Mouse (Mus musculus) heart, embryonic 14.5 days (tissue): ENCODE results near the gene Sh3bgr. TPM values are rescaled to one million over a fixed set of nuclear protein-coding genes. Genes with fewer than 3 reads are reported as not detected.

Experiments used
- ATAC-seq: fragments of 200-750 bp; cut with Nextera tagmentation; 2 replicates; pipeline ENCODE4 v1.8.0; 2017; ENCODE audit warnings: low read depth, moderate TSS enrichment; ENCODE audit not compliant: insufficient number of reproducible peaks, insufficient read depth, low FRiP score
- H3K27ac ChIP-seq, 2 experiments: fragments of 200-500 bp in 1 of 2; fragments of 300-500 bp in 1 of 2; sonication (generic) in 1 of 2; replicated peaks in 1 of 2; 2 replicates each; pipeline ENCODE4 v1.5.1; 2012 to 2014; ENCODE audit warnings: low read depth in 2 of 2, low read length in 2 of 2, control low read depth in 1 of 2, mild to moderate bottlenecking in 1 of 2, mixed read lengths in 1 of 2; ENCODE audit not compliant: control insufficient read depth in 1 of 2, insufficient read depth in 1 of 2
- H3K27me3 ChIP-seq: fragments of 300-500 bp; sonication (generic); 2 replicates; pipeline ENCODE4 v1.6.1; 2014; ENCODE audit warnings: mild to moderate bottlenecking, low read length, control low read depth; ENCODE audit not compliant: control insufficient read depth, insufficient read depth
- H3K36me3 ChIP-seq: fragments of 300-500 bp; sonication (generic); 2 replicates; pipeline ENCODE4 v1.6.1; 2014; ENCODE audit warnings: mild to moderate bottlenecking, control low read depth, low read length, mixed read lengths; ENCODE audit not compliant: control insufficient read depth, insufficient read depth
- H3K4me1 ChIP-seq, 2 experiments: fragments of 200-500 bp in 1 of 2; fragments of 300-500 bp in 1 of 2; sonication (generic) in 1 of 2; 2 replicates each; pipeline ENCODE4 v1.6.1; 2012 to 2014; ENCODE audit warnings: low read length in 2 of 2, control low read depth in 1 of 2, mixed read lengths in 1 of 2; ENCODE audit not compliant: control insufficient read depth in 2 of 2, insufficient read depth in 2 of 2
- H3K4me2 ChIP-seq: fragments of 300-500 bp; sonication (generic); 2 replicates; pipeline ENCODE4 v1.6.1; 2014; ENCODE audit warnings: mild to moderate bottlenecking, low read length
- H3K4me3 ChIP-seq, 2 experiments: fragments of 200-500 bp in 1 of 2; fragments of 300-500 bp in 1 of 2; sonication (generic) in 1 of 2; 2 replicates each; pipeline ENCODE4 v1.5.1; 2012 to 2014; ENCODE audit warnings: low read length in 2 of 2, mild to moderate bottlenecking in 2 of 2, control low read depth in 1 of 2, low read depth in 1 of 2, moderate library complexity in 1 of 2; ENCODE audit not compliant: control insufficient read depth in 1 of 2, insufficient read depth in 1 of 2
- H3K9ac ChIP-seq: fragments of 300-500 bp; sonication (generic); 2 replicates; pipeline ENCODE4 v1.6.1; 2014; ENCODE audit warnings: mild to moderate bottlenecking, low read length
- H3K9me3 ChIP-seq: fragments of 300-500 bp; sonication (generic); 2 replicates; pipeline ENCODE4 v1.6.1; 2016; ENCODE audit warnings: low read length, control low read depth; ENCODE audit not compliant: control insufficient read depth
- WGBS: fragments of 180-500 bp; shearing (Covaris S2); extraction: QIAGEN DNeasy Blood & Tissue Kit; methylation state at CpG from one replicate; pipeline ENCODE4 v1.1.7; 2014; 5-methylcytosine and 5-hydroxymethylcytosine counted together
- polyA plus RNA-seq: library from polyadenylated mRNA; unstranded; fragments of >200 nt; fragmentation: Nextera tagmentation; extraction: Ambion mirVana; gene quantifications from 2 replicates; pipeline ENCODE4 v1.2.1, GENCODE M21; 2014

Sh3bgr gene
- polyA plus RNA-seq, 1 experiment from 2014 or later, result 487 TPM

- Histone ChIP-seq H3K27me3 (no peaks in the 10 kb centered on the region), H3K4me1 (no peaks in the 10 kb centered on the region), H3K27ac (no peak overlapping the region), H3K36me3 (no peaks in the 10 kb centered on the region), H3K4me3 (no peak overlapping the region), H3K4me2 (no peak overlapping the region), H3K9me3 (peaks cover 6% of the 10 kb centered on the region; the same call in 1 of the 2 replicates), H3K9ac (no peak overlapping the region)
- no peak for ATAC-seq
- WGBS, result 73% methylated on average over 1 of the region's 1 CpGs
These were observed 51.9 kb downstream of the Sh3bgr start for GRCm38 (mm10) chr16:96252146-96252545.

GRCm38 (mm10) chr16:96258429-96258828, 58.2 kb downstream of the Sh3bgr start:
- no peak for ATAC-seq
- no peaks in the 10 kb centered on the region; the same call in 1 of the 2 replicates for H3K9me3 ChIP-seq
- H3K4me1 ChIP-seq, result no peaks in the 10 kb centered on the region
- no peaks in the 10 kb centered on the region for H3K27me3 ChIP-seq
- no peak overlapping the region for H3K27ac ChIP-seq
- no peak overlapping the region for H3K4me3 ChIP-seq
- H3K36me3 ChIP-seq, result no peaks in the 10 kb centered on the region
- H3K9ac ChIP-seq, result no peak overlapping the region
- WGBS, result 82% methylated on average over 8 of the region's 8 CpGs
- H3K4me2 ChIP-seq, result no peak overlapping the region

- H3K27ac ChIP-seq, result no peak overlapping the region
- no peak for ATAC-seq
- H3K27me3 ChIP-seq, result no peaks in the 10 kb centered on the region
- H3K9ac ChIP-seq, result no peak overlapping the region
- no peaks in the 10 kb centered on the region for H3K4me1 ChIP-seq
- WGBS, result 59% methylated on average over 2 of the region's 2 CpGs
- H3K9me3 ChIP-seq, result no peaks in the 10 kb centered on the region
- no peak overlapping the region for H3K4me3 ChIP-seq
- no peaks in the 10 kb centered on the region for H3K36me3 ChIP-seq
- H3K4me2 ChIP-seq, result no peak overlapping the region
These were observed 71.5 kb downstream of the Sh3bgr start for GRCm38 (mm10) chr16:96271736-96272135.

GRCm38 (mm10) chr16:96272929-96273619, 72.8 kb downstream of the Sh3bgr start:
- WGBS, result 51% methylated on average over 14 of the region's 14 CpGs
- ATAC-seq, result no peak

GRCm38 (mm10) chr16:96276596-96276995, 76.3 kb downstream of the Sh3bgr start:
- Histone ChIP-seq H3K4me1 (no peaks in the 10 kb centered on the region; a peak in 1 of 4 replicates), H3K9me3 (no peaks in the 10 kb centered on the region), H3K4me3 (no peak overlapping the region), H3K4me2 (no peak overlapping the region), H3K27ac (no peak overlapping the region), H3K36me3 (no peaks in the 10 kb centered on the region), H3K9ac (no peak overlapping the region), H3K27me3 (peaks cover 33% of the 10 kb centered on the region)
- no peak for ATAC-seq
- WGBS, result 54% methylated on average over 3 of the region's 3 CpGs

More at GRCm38 (mm10) chr16:96272929-96273619, 72.8 kb downstream of the Sh3bgr start:
- H3K4me3 ChIP-seq, result no peak overlapping the region
- H3K27ac ChIP-seq, result no peak overlapping the region
- no peaks in the 10 kb centered on the region for H3K36me3 ChIP-seq
- no peaks in the 10 kb centered on the region for H3K4me1 ChIP-seq
- H3K9ac ChIP-seq, result no peak overlapping the region
- H3K27me3 ChIP-seq, result no peaks in the 10 kb centered on the region
- no peaks in the 10 kb centered on the region for H3K9me3 ChIP-seq
- H3K4me2 ChIP-seq, result no peak overlapping the region

Other genes starting within 250 kb of the Sh3bgr start
- 64.5 and 66.8 TPM in 2 replicates for gene Psmg1, start 209.5 kb upstream of the Sh3bgr start, polyA plus RNA-seq
- gene Brwd1, start 117.9 kb upstream of the Sh3bgr start, polyA plus RNA-seq, result 96.9 and 100 TPM in 2 replicates
- gene Hmgn1, start 72.7 kb upstream of the Sh3bgr start, polyA plus RNA-seq, result 277 and 306 TPM in 2 replicates
- 63.1 and 66.7 TPM in 2 replicates for gene Wrb, start 55.0 kb upstream of the Sh3bgr start, polyA plus RNA-seq
- 1.8 and 2.0 TPM in 2 replicates for gene Lca5l, start 8.2 kb upstream of the Sh3bgr start, polyA plus RNA-seq
- gene B3galt5, start 35.4 kb downstream of the Sh3bgr start, polyA plus RNA-seq, result 0.04 TPM in 1 of 2 replicates, not detected in the other
- gene Itgb2l, start 243.2 kb downstream of the Sh3bgr start, polyA plus RNA-seq, result not detected in 2 replicates